Mouse (Mus musculus): ENCODE measurements at regions not wholly inside any gene's neighbourhood (a gene's known extent, or its start where the extent isn't known, plus 50 kb on each side); places are given as distances from the start of the nearest gene placed in this dataset.

DNA sequence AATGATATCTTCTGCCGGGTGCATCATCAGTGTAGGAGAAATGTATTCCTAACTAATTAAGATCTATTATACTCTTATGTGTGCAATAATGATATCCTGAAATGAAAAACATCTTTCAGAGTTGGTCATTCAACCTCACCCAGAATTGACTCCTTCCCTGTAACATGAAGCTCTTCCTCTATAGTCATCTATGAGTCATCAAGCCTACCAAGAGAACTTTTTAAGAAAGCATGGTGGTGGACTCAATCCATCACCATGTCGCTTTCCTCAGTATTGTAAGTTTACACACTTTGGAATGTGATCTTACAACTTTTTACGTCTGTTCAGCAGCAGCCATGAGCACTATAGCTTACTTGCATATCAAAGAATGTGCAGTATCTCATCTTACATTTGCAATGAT lies 1100.2 kb upstream of the Cited2 start:
- H3K4me3 ChIP-seq (ENCODE audit: insufficient read depth in 1 of 2, low read depth in 2 of 2, low read length in 2 of 2), result no peak overlapping the region
- H3K9ac ChIP-seq (replicated peaks), result no peak overlapping the region
- H3K9me3 ChIP-seq (ENCODE audit: control insufficient read depth, low read length), result no peaks in the 10 kb centered on the region
- H3K36me3 ChIP-seq (replicated peaks; ENCODE audit: control insufficient read depth, insufficient read depth, low read depth), result no peaks in the 10 kb centered on the region
- no peak overlapping the region for H3K4me2 ChIP-seq (ENCODE audit: low read depth)
- no peak for TF ChIP-seq EP300 (IDR thresholded peaks at IDR 0.05; ENCODE audit: low read depth)
- no peak for TF ChIP-seq CTCF (IDR thresholded peaks at IDR 0.05; ENCODE audit: low read depth)
- H3K4me1 ChIP-seq (replicated peaks; ENCODE audit: control insufficient read depth in 2 of 2, insufficient read depth in 2 of 2, low read length in 1 of 2), result no peaks in the 10 kb centered on the region
- 57% methylated on average over 3 of the region's 3 CpGs for WGBS (ENCODE audit: insufficient replicate concordance)
- no peaks in the 10 kb centered on the region for H3K27me3 ChIP-seq (ENCODE audit: control insufficient read depth, insufficient read depth, low read length)
- no peak for ATAC-seq (ENCODE audit: insufficient read depth)
- no peak overlapping the region for H3K27ac ChIP-seq
- no peak for DNase-seq (ENCODE audit: low read depth in 3 of 3, low spot score in 3 of 3)

GRCm38 (mm10) chr10:16633236-16633635 lies 1089.8 kb upstream of the Cited2 start:
- 67% methylated on average over 2 of the region's 2 CpGs for WGBS (ENCODE audit: insufficient replicate concordance)

GRCm38 (mm10) chr10:16635463-16635862 lies 1087.6 kb upstream of the Cited2 start:
- H3K4me3 ChIP-seq (ENCODE audit: insufficient read depth in 1 of 2, low read depth in 2 of 2, low read length in 2 of 2), result no peak overlapping the region
- 85% methylated on average over 2 of the region's 2 CpGs for WGBS (ENCODE audit: insufficient replicate concordance)
- no peak overlapping the region for H3K27ac ChIP-seq
- ATAC-seq (ENCODE audit: insufficient read depth) (no peak), DNase-seq (ENCODE audit: low read depth in 3 of 3, low spot score in 3 of 3) (no peak)
- H3K4me2 ChIP-seq (ENCODE audit: low read depth), result no peak overlapping the region
- no peaks in the 10 kb centered on the region for H3K9me3 ChIP-seq (ENCODE audit: control insufficient read depth, low read length)
- H3K27me3 ChIP-seq (ENCODE audit: control insufficient read depth, insufficient read depth, low read length), result no peaks in the 10 kb centered on the region
- no peak overlapping the region for H3K9ac ChIP-seq (replicated peaks)
- H3K4me1 ChIP-seq (replicated peaks; ENCODE audit: control insufficient read depth in 2 of 2, insufficient read depth in 2 of 2, low read length in 1 of 2), result peaks cover 0 to 2% of the 10 kb centered on the region in 2 experiments; a peak in 1 of 4 replicates
- TF ChIP-seq CTCF (IDR thresholded peaks at IDR 0.05; ENCODE audit: low read depth), result no peak
- TF ChIP-seq EP300 (IDR thresholded peaks at IDR 0.05; ENCODE audit: low read depth), result no peak
- no peaks in the 10 kb centered on the region for H3K36me3 ChIP-seq (replicated peaks; ENCODE audit: control insufficient read depth, insufficient read depth, low read depth)

More at GRCm38 (mm10) chr10:16633236-16633635, 1089.8 kb upstream of the Cited2 start:
- ATAC-seq (ENCODE audit: insufficient read depth) (no peak), DNase-seq (ENCODE audit: low read depth in 3 of 3, low spot score in 3 of 3) (no peak)
- TF ChIP-seq CTCF (IDR thresholded peaks at IDR 0.05; ENCODE audit: low read depth), result no peak
- no peak for TF ChIP-seq EP300 (IDR thresholded peaks at IDR 0.05; ENCODE audit: low read depth)
- Histone ChIP-seq H3K4me3 (ENCODE audit: insufficient read depth in 1 of 2, low read depth in 2 of 2, low read length in 2 of 2) (no peak overlapping the region), H3K4me1 (replicated peaks; ENCODE audit: control insufficient read depth in 2 of 2, insufficient read depth in 2 of 2, low read length in 1 of 2) (peaks cover 0 to 2% of the 10 kb centered on the region in 2 experiments; a peak in 1 of 4 replicates), H3K27me3 (ENCODE audit: control insufficient read depth, insufficient read depth, low read length) (no peaks in the 10 kb centered on the region), H3K9me3 (ENCODE audit: control insufficient read depth, low read length) (no peaks in the 10 kb centered on the region), H3K27ac (no peak overlapping the region), H3K9ac (replicated peaks) (no peak overlapping the region), H3K4me2 (ENCODE audit: low read depth) (no peak overlapping the region), H3K36me3 (replicated peaks; ENCODE audit: control insufficient read depth, insufficient read depth, low read depth) (no peaks in the 10 kb centered on the region)

DNA sequence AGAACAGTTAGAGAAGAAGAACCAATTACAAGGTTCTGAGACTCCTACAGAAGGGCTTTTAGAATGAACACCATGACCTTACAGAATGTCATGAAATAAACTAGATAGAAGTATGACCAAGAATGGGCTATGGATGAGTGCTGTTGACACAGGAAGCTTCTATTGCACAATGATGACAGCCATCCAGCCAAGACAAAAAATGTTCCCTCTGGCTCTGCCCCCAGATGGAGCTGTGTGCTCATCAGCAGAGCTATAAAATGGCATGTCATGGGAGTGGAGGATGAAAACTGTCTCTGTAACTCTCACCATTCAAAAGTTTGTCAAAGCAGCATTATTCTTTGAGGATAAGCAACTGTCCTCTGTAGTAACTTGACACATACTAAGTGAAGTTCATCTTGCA lies 1086.0 kb upstream of the Cited2 start:
- no peaks in the 10 kb centered on the region for H3K9me3 ChIP-seq (ENCODE audit: control insufficient read depth, low read length)
- no peaks in the 10 kb centered on the region for H3K27me3 ChIP-seq (ENCODE audit: control insufficient read depth, insufficient read depth, low read length)
- H3K36me3 ChIP-seq (replicated peaks; ENCODE audit: control insufficient read depth, insufficient read depth, low read depth), result no peaks in the 10 kb centered on the region
- H3K27ac ChIP-seq, result no peak overlapping the region
- peak; percentile 37; the same call in 1 of the 2 replicates for ATAC-seq (ENCODE audit: insufficient read depth)
- H3K4me2 ChIP-seq (ENCODE audit: low read depth), result no peak overlapping the region
- no peak overlapping the region for H3K9ac ChIP-seq (replicated peaks)
- peaks cover 0 to 2% of the 10 kb centered on the region in 2 experiments; a peak in 1 of 4 replicates for H3K4me1 ChIP-seq (replicated peaks; ENCODE audit: control insufficient read depth in 2 of 2, insufficient read depth in 2 of 2, low read length in 1 of 2)
- peak in 1 of 3 experiments; percentile 9 for DNase-seq (ENCODE audit: low read depth in 3 of 3, low spot score in 3 of 3)
- TF ChIP-seq EP300 (IDR thresholded peaks at IDR 0.05; ENCODE audit: low read depth) (no peak), CTCF (IDR thresholded peaks at IDR 0.05; ENCODE audit: low read depth) (peak; percentile 51)
- H3K4me3 ChIP-seq (ENCODE audit: insufficient read depth in 1 of 2, low read depth in 2 of 2, low read length in 2 of 2), result no peak overlapping the region

DNA sequence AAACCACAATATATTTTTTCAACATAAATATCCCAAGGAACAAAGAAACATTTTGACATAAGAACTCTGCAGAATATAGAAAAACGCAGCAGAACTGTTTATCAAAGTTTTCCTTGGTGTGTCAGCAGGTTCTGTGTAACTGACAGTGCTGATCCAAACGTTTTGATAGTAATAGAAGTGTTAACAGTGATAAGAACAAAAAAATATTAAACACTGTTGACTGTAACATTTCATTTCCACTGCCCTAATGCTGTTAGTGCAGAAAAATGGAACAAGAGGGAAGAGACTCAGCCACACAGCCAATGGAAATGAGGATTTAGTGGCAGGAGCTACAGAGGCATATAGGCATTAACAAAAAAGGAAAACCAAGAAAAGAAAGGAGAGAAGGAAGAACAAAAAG lies 1084.9 kb upstream of the Cited2 start:
- Histone ChIP-seq H3K27me3 (ENCODE audit: control insufficient read depth, insufficient read depth, low read length) (no peaks in the 10 kb centered on the region), H3K27ac (no peak overlapping the region), H3K4me1 (replicated peaks; ENCODE audit: control insufficient read depth in 2 of 2, insufficient read depth in 2 of 2, low read length in 1 of 2) (peaks cover 0 to 2% of the 10 kb centered on the region in 2 experiments; a peak in 1 of 4 replicates), H3K4me2 (ENCODE audit: low read depth) (no peak overlapping the region), H3K9ac (replicated peaks) (no peak overlapping the region), H3K9me3 (ENCODE audit: control insufficient read depth, low read length) (no peaks in the 10 kb centered on the region), H3K4me3 (ENCODE audit: insufficient read depth in 1 of 2, low read depth in 2 of 2, low read length in 2 of 2) (no peak overlapping the region), H3K36me3 (replicated peaks; ENCODE audit: control insufficient read depth, insufficient read depth, low read depth) (no peaks in the 10 kb centered on the region)
- TF ChIP-seq CTCF (IDR thresholded peaks at IDR 0.05; ENCODE audit: low read depth) (no peak), EP300 (IDR thresholded peaks at IDR 0.05; ENCODE audit: low read depth) (peak; percentile 57)
- WGBS (ENCODE audit: insufficient replicate concordance), result 7% methylated on average over 2 of the region's 2 CpGs
- DNase-seq (ENCODE audit: low read depth in 3 of 3, low spot score in 3 of 3) (no peak), ATAC-seq (ENCODE audit: insufficient read depth) (peak; percentile 58; the same call in 1 of the 2 replicates)

Data from liver, embryonic 14.5 days (tissue).